Mouse (Mus musculus) heart, postnatal 0 days (tissue): ENCODE data around the gene C1rl.

ENCODE experiments used
- CTCF ChIP-seq: IDR thresholded peaks from 2 replicates; pipeline ENCODE4 v1.5.1; 2016; ENCODE audit warnings: antibody characterized with exemption, control low read depth, low read depth
- EP300 ChIP-seq: IDR thresholded peaks from 2 replicates; pipeline ENCODE4 v1.6.1; 2016; ENCODE audit warnings: antibody characterized with exemption, low read depth

- TF ChIP-seq CTCF (no peak), EP300 (no peak)
These were observed 46.9 kb upstream of the C1rl start for GRCm38 (mm10) chr6:124446024-124446423.
